Mouse (Mus musculus) lung, embryonic 16.5 days (tissue): ENCODE measurements at regions not wholly inside any gene's neighbourhood (a gene's known extent, or its start where the extent isn't known, plus 50 kb on each side); places are given as distances from the start of the nearest gene placed in this dataset.

Experiments used
- ATAC-seq: fragments of 200-750 bp; cut with Nextera tagmentation; 2 replicates; pipeline ENCODE4 v1.8.0; 2017; ENCODE audit warnings: low read depth, mild to moderate bottlenecking, moderate library complexity
- H3K27ac ChIP-seq: fragments of 300-500 bp; sonication (generic); 2 replicates; pipeline ENCODE4 v1.5.1; 2014; ENCODE audit warnings: mild to moderate bottlenecking, control low read depth, low read length
- H3K27me3 ChIP-seq: fragments of 300-500 bp; sonication (generic); 2 replicates; pipeline ENCODE4 v1.6.1; 2014; ENCODE audit warnings: low read depth, low read length, mixed read lengths; ENCODE audit not compliant: control insufficient read depth, insufficient read depth
- H3K36me3 ChIP-seq: fragments of 300-500 bp; sonication (generic); 2 replicates; pipeline ENCODE4 v1.6.1; 2014; ENCODE audit warnings: low read length; ENCODE audit not compliant: control insufficient read depth, insufficient read depth
- H3K4me1 ChIP-seq: fragments of 300-500 bp; sonication (generic); replicated peaks from 2 replicates; pipeline ENCODE4 v1.6.1; 2014; ENCODE audit warnings: low read length, mixed read lengths; ENCODE audit not compliant: control insufficient read depth, insufficient read depth
- H3K4me2 ChIP-seq: fragments of 300-500 bp; sonication (generic); 2 replicates; pipeline ENCODE4 v1.6.1; 2014; ENCODE audit warnings: low read depth, low read length, control low read depth
- H3K4me3 ChIP-seq: fragments of 300-500 bp; sonication (generic); 2 replicates; pipeline ENCODE4 v1.5.1; 2014; ENCODE audit warnings: mild to moderate bottlenecking, low read length, control low read depth
- H3K9ac ChIP-seq: fragments of 300-500 bp; sonication (generic); 2 replicates; pipeline ENCODE4 v1.6.1; 2014; ENCODE audit warnings: low read length, control low read depth
- H3K9me3 ChIP-seq: fragments of 300-500 bp; sonication (generic); 2 replicates; pipeline ENCODE4 v1.6.1; 2016; ENCODE audit warnings: low read length; ENCODE audit not compliant: control insufficient read depth
- WGBS: fragments of 180-500 bp; shearing (Covaris S2); extraction: QIAGEN DNeasy Blood & Tissue Kit; methylation state at CpG from one replicate; pipeline ENCODE4 v1.1.7; 2014; 5-methylcytosine and 5-hydroxymethylcytosine counted together

GRCm38 (mm10) chr1:125508594-125509257 lies 51.7 kb upstream of the Slc35f5 start:
- no peaks in the 10 kb centered on the region for H3K36me3 ChIP-seq
- H3K9ac ChIP-seq, result no peak overlapping the region
- 0 out of 2 replicates have a peak, but pooled peaks cover 3% of the 10 kb centered on the region for H3K4me1 ChIP-seq
- no peaks in the 10 kb centered on the region for H3K27me3 ChIP-seq
- peak; percentile 52; the same call in 1 of the 2 replicates for ATAC-seq
- no peak overlapping the region for H3K27ac ChIP-seq
- H3K4me3 ChIP-seq, result no peak overlapping the region
- no peaks in the 10 kb centered on the region for H3K9me3 ChIP-seq
- no peak overlapping the region for H3K4me2 ChIP-seq
- 57% methylated on average over 5 of the region's 5 CpGs for WGBS
